In the genomic region with DNA sequence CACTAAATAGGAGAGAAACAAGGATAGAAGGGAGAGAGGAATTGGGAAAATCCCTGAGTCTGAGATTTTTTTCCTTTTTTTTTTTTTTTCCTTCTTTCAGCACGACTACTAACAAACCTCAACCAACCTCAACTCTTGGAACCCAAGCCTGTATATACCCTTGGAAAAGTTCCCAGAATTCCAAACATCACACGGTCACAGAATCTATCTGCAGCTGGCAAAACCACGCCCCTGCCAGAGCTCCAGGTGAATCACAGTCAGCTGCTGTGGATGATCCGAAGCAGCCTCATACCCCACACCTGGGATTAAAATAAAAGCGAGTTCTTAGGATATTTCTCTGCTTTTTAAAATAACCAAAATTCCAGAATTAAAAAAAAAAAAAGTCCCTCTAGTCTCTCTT, we compare ENCODE assay signal across 17 mouse cellular contexts. TPM values are rescaled to one million over a fixed set of nuclear protein-coding genes. Genes with fewer than 3 reads are reported as not detected.
A peak's percentile ranks its signal among the peaks of the same experiment; 100 is the strongest.
DNase-seq lines count a peak whose midpoint lies in the region; ATAC-seq and TF ChIP-seq lines count a peak whose summit lies in the region.
"Had no signal": no experiment of that assay in that cellular context is flagged by ENCODE, and none has a peak within 500 bp of the region (broad histone marks: within the 10 kb centered on the region; RNA-seq: fewer than 3 reads in every experiment).

No protein-coding gene starts in this region.

- TF ChIP-seq CTCF in liver, postnatal 0 days (IDR thresholded peaks at IDR 0.05; ENCODE audit: low read depth): no peak

- H3K4me3 ChIP-seq in hindbrain, embryonic 14.5 days (replicated peaks; ENCODE audit: low read length): no peak overlapping the region
- H3K4me3 ChIP-seq in hindbrain, embryonic 13.5 days: no peak overlapping the region
- H3K4me3 ChIP-seq in liver, embryonic 13.5 days (replicated peaks): no peak overlapping the region
- H3K4me3 ChIP-seq in liver, postnatal 0 days (ENCODE audit: low read depth, low read length): no peak overlapping the region

- H3K36me3 ChIP-seq in hindbrain, embryonic 14.5 days (replicated peaks; ENCODE audit: control insufficient read depth, insufficient read depth): no peaks in the 10 kb centered on the region
- H3K36me3 ChIP-seq in hindbrain, embryonic 13.5 days: no peaks in the 10 kb centered on the region
- H3K36me3 ChIP-seq in liver, embryonic 13.5 days: peaks cover 34% of the 10 kb centered on the region
- H3K36me3 ChIP-seq in liver, postnatal 0 days (replicated peaks; ENCODE audit: insufficient read depth, low read length): peaks cover 9% of the 10 kb centered on the region
- H3K36me3 ChIP-seq: forebrain, embryonic 15.5 days had no signal

- 55% methylated on average over 5 of the region's 5 CpGs for WGBS in hindbrain, embryonic 14.5 days
- WGBS in hindbrain, embryonic 13.5 days: 52% methylated on average over 5 of the region's 5 CpGs
- 38% methylated on average over 5 of the region's 5 CpGs for WGBS in liver, embryonic 13.5 days (ENCODE audit: insufficient replicate concordance)
- WGBS in liver, postnatal 0 days (ENCODE audit: insufficient replicate concordance): 35% methylated on average over 5 of the region's 5 CpGs

- H3K4me2 ChIP-seq in hindbrain, embryonic 14.5 days (replicated peaks): no peak overlapping the region; the same call in 1 of the 2 replicates
- H3K4me2 ChIP-seq in hindbrain, embryonic 13.5 days: no peak overlapping the region
- peak overlapping the region; percentile 69 for H3K4me2 ChIP-seq in liver, embryonic 13.5 days
- H3K4me2 ChIP-seq in liver, postnatal 0 days (ENCODE audit: low read depth, low read length): peak overlapping the region; percentile 52; the same call in 1 of the 2 replicates

- peaks cover 20% of the 10 kb centered on the region for H3K4me1 ChIP-seq in hindbrain, embryonic 14.5 days (replicated peaks; ENCODE audit: control insufficient read depth, insufficient read depth, low read length)
- peaks cover 36% of the 10 kb centered on the region for H3K4me1 ChIP-seq in hindbrain, embryonic 13.5 days (replicated peaks)
- peaks cover 87% of the 10 kb centered on the region for H3K4me1 ChIP-seq in liver, embryonic 13.5 days (replicated peaks)
- peaks cover 33% of the 10 kb centered on the region for H3K4me1 ChIP-seq in liver, postnatal 0 days (ENCODE audit: insufficient read depth)

- no peaks in the 10 kb centered on the region for H3K9me3 ChIP-seq in hindbrain, embryonic 14.5 days (ENCODE audit: control insufficient read depth, low read length)
- H3K9me3 ChIP-seq in hindbrain, embryonic 13.5 days: no peaks in the 10 kb centered on the region
- H3K9me3 ChIP-seq in liver, embryonic 13.5 days (replicated peaks): no peaks in the 10 kb centered on the region
- H3K9me3 ChIP-seq in liver, postnatal 0 days (ENCODE audit: low read length): no peaks in the 10 kb centered on the region
- H3K9me3 ChIP-seq: forebrain, embryonic 15.5 days had no signal

- peak overlapping the region; percentile 37; the same call in 1 of the 2 replicates for H3K9ac ChIP-seq in hindbrain, embryonic 14.5 days
- no peak overlapping the region for H3K9ac ChIP-seq in hindbrain, embryonic 13.5 days
- H3K9ac ChIP-seq in liver, embryonic 13.5 days: no peak overlapping the region; the same call in 1 of the 2 replicates
- no peak overlapping the region for H3K9ac ChIP-seq in liver, postnatal 0 days (replicated peaks)

- TF ChIP-seq EP300 in liver, postnatal 0 days (IDR thresholded peaks at IDR 0.05; ENCODE audit: low read depth): no peak

- ATAC-seq in hindbrain, embryonic 14.5 days (ENCODE audit: low FRiP score): no peak
- ATAC-seq in hindbrain, embryonic 13.5 days (ENCODE audit: low FRiP score): no peak
- no peak for ATAC-seq in liver, embryonic 13.5 days (ENCODE audit: low read depth)
- ATAC-seq in liver, postnatal 0 days: no peak
- ATAC-seq: forebrain, embryonic 15.5 days had no signal

- no peak overlapping the region for H3K27ac ChIP-seq in hindbrain, embryonic 14.5 days
- no peak overlapping the region for H3K27ac ChIP-seq in hindbrain, embryonic 13.5 days
- 0 out of 2 replicates have a peak overlapping the region, but pooled peaks have one; percentile 35 for H3K27ac ChIP-seq in liver, embryonic 13.5 days
- H3K27ac ChIP-seq in liver, postnatal 0 days (ENCODE audit: low read depth): no peak overlapping the region
- H3K27ac ChIP-seq: forebrain, embryonic 15.5 days had no signal

- DNase-seq in hindbrain, embryonic 14.5 days (ENCODE audit: low spot score): no peak
- DNase-seq in liver, embryonic 13.5 days: no peak
- DNase-seq in liver: no peak
- peak; percentile 77 for DNase-seq in NIH3T3 (ENCODE audit: low read depth)
- DNase-seq in liver, postnatal 0 days: no peak
- no peak for DNase-seq in layer of hippocampus, adult 8-10 months (ENCODE audit: low spot score in 2 of 2)
- no peak for DNase-seq in frontal cortex, postnatal 25 days (ENCODE audit: low spot score in 2 of 2)
- DNase-seq: adrenal gland, postnatal 10 days had no signal

- peaks cover 30% of the 10 kb centered on the region for H3K27me3 ChIP-seq in hindbrain, embryonic 14.5 days (ENCODE audit: control insufficient read depth, insufficient read depth, low read length)
- peaks cover 88% of the 10 kb centered on the region for H3K27me3 ChIP-seq in hindbrain, embryonic 13.5 days
- H3K27me3 ChIP-seq in liver, embryonic 13.5 days: peaks cover 11% of the 10 kb centered on the region; the same call in 1 of the 2 replicates
- H3K27me3 ChIP-seq in liver, postnatal 0 days (ENCODE audit: insufficient read depth, low read length): peaks cover 5% of the 10 kb centered on the region

RNA-seq across cellular contexts. Expression of a gene that starts 18.2 kb away (rescaled TPM):
- 0.21 TPM in 1 of 2 replicates, not detected in the other for polyA plus RNA-seq in hindbrain, embryonic 14.5 days (2014; fragmentation: Nextera tagmentation; extraction: Ambion mirVana)
- not detected in 2 replicates for polyA plus RNA-seq in hindbrain, embryonic 13.5 days (2015; fragmentation: Nextera tagmentation; extraction: Ambion mirVana)
- not detected in 2 replicates for polyA plus RNA-seq in liver, embryonic 13.5 days (2015; fragmentation: Nextera tagmentation; extraction: Ambion mirVana)
- polyA plus RNA-seq in liver, postnatal 0 days (2015; fragmentation: Nextera tagmentation; extraction: Ambion mirVana): not detected in 2 replicates
- total RNA-seq in layer of hippocampus, adult 8-10 months (2022): 1 to 10 TPM in 3 of 4 experiments, under 1 TPM in 1; 0.31 to 1.8 (median 1.4) TPM
- total RNA-seq: adrenal gland, postnatal 10 days; gastrocnemius, adult 18-20 months; heart, postnatal 10 days; liver, adult 2 months had no signal
- polyA plus RNA-seq: erythroblast, embryonic 14.5 days; forebrain, embryonic 15.5 days; gonadal fat pad, adult 2 months; kidney, postnatal 0 days; liver, adult 2 months; neural tube, embryonic 14.5 days had no signal

RNA-seq across cellular contexts. Expression of a gene that starts 34.0 kb away (rescaled TPM):
- polyA plus RNA-seq in hindbrain, embryonic 14.5 days (2014; fragmentation: Nextera tagmentation; extraction: Ambion mirVana): 22.9 and 23.4 TPM in 2 replicates
- 38.0 and 38.5 TPM in 2 replicates for polyA plus RNA-seq in hindbrain, embryonic 13.5 days (2015; fragmentation: Nextera tagmentation; extraction: Ambion mirVana)
- polyA plus RNA-seq in liver, embryonic 13.5 days (2015; fragmentation: Nextera tagmentation; extraction: Ambion mirVana): 30.2 and 35.0 TPM in 2 replicates
- 12.8 and 15.6 TPM in 2 replicates for polyA plus RNA-seq in liver, postnatal 0 days (2015; fragmentation: Nextera tagmentation; extraction: Ambion mirVana)
- total RNA-seq in layer of hippocampus, adult 8-10 months (2022): 10 to 100 TPM; 39.6 to 42.7 (median 40.9) TPM

Comparison
In these comparisons a context has a peak if more than half of its experiments do, and no peak if none do; other contexts are left out.
1. H3K4me2 ChIP-seq: peak in liver, embryonic 13.5 days (single experiment) and liver, postnatal 0 days (single experiment); none in hindbrain, embryonic 14.5 days (single experiment) and hindbrain, embryonic 13.5 days (single experiment).